Mouse (Mus musculus): ENCODE measurements around the gene Cdc37l1. TPM values are rescaled to one million over a fixed set of nuclear protein-coding genes. Genes with fewer than 3 reads are reported as not detected.

Gene Cdc37l1
- polyA plus RNA-seq, 1 experiment from 2014 or later = 18.1 TPM

DNA sequence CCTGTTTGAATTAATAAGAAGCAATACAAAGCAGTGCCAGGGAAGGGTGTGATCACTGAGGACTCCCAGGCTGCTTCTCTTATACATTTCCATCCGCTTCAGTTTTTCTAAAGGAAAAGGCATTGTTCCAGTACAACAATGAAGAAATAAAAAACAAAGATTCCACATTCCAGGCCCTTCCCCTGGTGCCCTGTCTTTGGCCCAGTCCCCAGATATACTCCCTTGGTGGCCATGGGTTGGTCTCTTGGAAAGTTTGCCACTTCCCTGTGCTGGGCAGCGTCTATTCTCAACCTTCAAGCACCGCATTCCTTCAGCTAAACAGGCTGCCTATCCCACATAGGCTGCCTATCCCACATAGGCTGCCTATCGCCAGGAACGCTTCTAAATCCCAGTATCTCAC is 46.9 kb downstream of the Cdc37l1 start:
- H3K4me3 ChIP-seq = no peak overlapping the region
- H3K9ac ChIP-seq = no peak overlapping the region
- H3K27ac ChIP-seq = no peak overlapping the region
- H3K9me3 ChIP-seq (replicated peaks) = no peaks in the 10 kb centered on the region
- peaks cover 69% of the 10 kb centered on the region for H3K36me3 ChIP-seq
- ATAC-seq = no peak
- no peaks in the 10 kb centered on the region for H3K4me1 ChIP-seq
- 93% methylated on average over 5 of the region's 5 CpGs for WGBS (ENCODE audit: insufficient replicate concordance)
- H3K27me3 ChIP-seq (replicated peaks) = no peaks in the 10 kb centered on the region
- no peak overlapping the region for H3K4me2 ChIP-seq

DNA sequence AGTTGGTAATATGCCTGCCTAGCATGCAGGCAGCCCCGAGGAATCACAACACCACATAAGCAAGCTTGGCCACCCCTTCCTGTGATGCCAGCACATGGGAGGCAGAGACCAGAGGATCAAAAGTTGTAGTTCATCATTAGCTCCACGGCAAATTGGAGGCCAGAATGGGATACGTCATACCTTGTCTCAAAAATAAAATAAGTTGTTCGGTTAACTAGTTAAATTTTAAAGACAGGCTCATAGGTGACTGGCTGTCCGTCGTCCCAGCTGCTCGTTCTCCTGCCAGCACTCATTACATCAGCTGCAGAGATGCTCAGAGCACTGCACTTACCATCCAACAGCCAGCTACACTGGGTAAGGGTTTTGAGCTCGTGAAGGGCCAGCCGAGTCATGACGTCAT is 47.4 kb downstream of the Cdc37l1 start:
- Histone ChIP-seq H3K27ac (no peak overlapping the region), H3K4me1 (no peaks in the 10 kb centered on the region), H3K27me3 (replicated peaks) (no peaks in the 10 kb centered on the region), H3K4me2 (no peak overlapping the region), H3K9me3 (replicated peaks) (no peaks in the 10 kb centered on the region), H3K9ac (no peak overlapping the region), H3K4me3 (no peak overlapping the region), H3K36me3 (peaks cover 64% of the 10 kb centered on the region)
- 86% methylated on average over 10 of the region's 10 CpGs for WGBS (ENCODE audit: insufficient replicate concordance)
- no peak for ATAC-seq

DNA sequence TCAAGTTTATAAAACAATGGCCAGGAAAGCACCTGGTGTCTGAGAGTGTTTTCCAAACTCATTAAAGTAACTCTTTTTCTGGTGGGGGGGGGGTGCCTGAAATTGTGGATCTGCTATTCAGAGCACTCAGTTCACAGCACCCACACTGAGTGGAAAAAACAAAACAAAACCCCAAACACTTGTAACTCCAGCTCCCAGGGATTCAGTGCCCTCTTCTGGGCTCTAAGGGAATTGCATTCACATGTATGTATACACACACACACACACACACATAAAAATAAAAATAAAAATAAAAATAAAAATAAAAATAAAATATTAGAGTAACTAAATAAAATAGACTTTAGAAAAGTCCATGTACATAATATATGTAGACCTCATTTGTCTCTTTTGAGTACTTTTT is 49.2 kb downstream of the Cdc37l1 start:
- Histone ChIP-seq H3K4me2 (no peak overlapping the region), H3K4me3 (no peak overlapping the region), H3K9ac (no peak overlapping the region), H3K27me3 (replicated peaks) (no peaks in the 10 kb centered on the region), H3K36me3 (peaks cover 50% of the 10 kb centered on the region), H3K27ac (no peak overlapping the region), H3K4me1 (no peaks in the 10 kb centered on the region), H3K9me3 (replicated peaks) (no peaks in the 10 kb centered on the region)
- ATAC-seq = no peak

DNA sequence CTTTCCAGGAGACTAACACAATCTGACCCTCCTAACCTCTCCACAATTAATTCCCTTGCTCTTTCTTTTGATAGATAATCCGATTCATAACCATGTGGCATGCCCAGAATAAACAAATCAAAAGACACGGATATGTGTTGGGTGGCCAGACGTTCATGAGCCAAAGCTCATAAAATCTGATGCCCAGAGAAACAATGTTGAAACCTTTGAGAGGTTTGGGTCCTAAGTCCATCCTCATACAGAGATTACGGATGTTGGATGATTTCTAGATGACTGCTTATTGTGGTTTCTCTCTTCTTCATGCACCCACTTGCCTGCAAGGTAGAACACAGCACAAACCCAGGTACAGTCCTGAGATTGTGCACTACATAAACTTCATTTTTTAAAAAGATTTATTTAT is 50.1 kb downstream of the Cdc37l1 start:
- H3K4me2 ChIP-seq = no peak overlapping the region
- 0 out of 2 replicates have a peak, but pooled peaks cover under 1% of the 10 kb centered on the region for H3K4me1 ChIP-seq
- no peaks in the 10 kb centered on the region for H3K9me3 ChIP-seq (replicated peaks)
- H3K27ac ChIP-seq = no peak overlapping the region
- no peak overlapping the region for H3K9ac ChIP-seq
- no peak overlapping the region for H3K4me3 ChIP-seq
- no peak for ATAC-seq
- H3K27me3 ChIP-seq (replicated peaks) = no peaks in the 10 kb centered on the region
- WGBS (ENCODE audit: insufficient replicate concordance) = 83% methylated on average over 4 of the region's 4 CpGs
- H3K36me3 ChIP-seq = peaks cover 42% of the 10 kb centered on the region

DNA sequence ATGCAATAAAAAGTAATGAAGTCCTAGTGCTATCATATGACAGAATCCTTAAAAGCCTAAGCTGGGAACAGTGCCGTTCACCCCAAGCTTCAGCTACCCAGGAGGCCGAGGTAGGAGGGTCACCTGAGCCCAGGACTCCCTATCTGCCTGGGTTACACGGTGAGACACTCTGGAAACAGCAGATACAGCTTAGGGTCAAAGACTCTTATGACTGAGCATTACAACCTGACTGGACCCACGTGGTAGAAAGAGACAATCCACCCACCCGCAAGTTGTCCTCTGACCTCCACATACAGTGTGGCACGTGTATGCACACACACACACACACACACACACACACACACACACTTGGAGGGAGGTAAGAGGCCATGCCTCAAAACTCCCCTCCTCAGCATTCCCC is 52.0 kb downstream of the Cdc37l1 start:
- ATAC-seq = no peak
- H3K4me1 ChIP-seq = peaks cover 20% of the 10 kb centered on the region
- H3K27me3 ChIP-seq (replicated peaks) = no peaks in the 10 kb centered on the region
- H3K4me2 ChIP-seq = no peak overlapping the region
- no peak overlapping the region for H3K4me3 ChIP-seq
- H3K27ac ChIP-seq = no peak overlapping the region
- H3K9me3 ChIP-seq (replicated peaks) = no peaks in the 10 kb centered on the region
- H3K36me3 ChIP-seq = peaks cover 25% of the 10 kb centered on the region
- 72% methylated on average over 6 of the region's 6 CpGs for WGBS (ENCODE audit: insufficient replicate concordance)
- no peak overlapping the region for H3K9ac ChIP-seq

DNA sequence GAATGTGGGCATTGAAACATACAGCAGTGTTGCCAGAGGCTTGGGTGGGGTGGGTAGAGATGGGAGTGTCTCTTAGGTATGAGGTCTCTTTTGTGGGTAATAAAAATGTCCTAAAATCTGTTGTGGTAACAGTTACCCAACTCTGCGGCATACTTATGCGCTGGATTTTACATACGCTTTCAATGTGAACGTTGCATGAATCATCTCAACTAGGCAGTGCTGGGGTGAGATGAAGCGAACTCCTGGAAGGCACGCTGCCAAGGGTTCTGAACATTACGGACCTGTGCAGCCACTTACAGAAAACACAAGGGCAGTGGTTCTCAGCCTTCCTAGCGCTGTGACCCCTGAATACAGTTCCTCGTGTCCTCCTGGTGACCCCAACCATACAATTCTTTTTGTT is 52.5 kb downstream of the Cdc37l1 start:
- Histone ChIP-seq H3K9me3 (replicated peaks) (no peaks in the 10 kb centered on the region), H3K27ac (no peak overlapping the region), H3K9ac (no peak overlapping the region), H3K27me3 (replicated peaks) (no peaks in the 10 kb centered on the region), H3K4me2 (no peak overlapping the region), H3K4me3 (no peak overlapping the region), H3K4me1 (peaks cover 21% of the 10 kb centered on the region), H3K36me3 (peaks cover 20% of the 10 kb centered on the region)
- 92% methylated on average over 9 of the region's 9 CpGs for WGBS (ENCODE audit: insufficient replicate concordance)
- ATAC-seq = no peak

DNA sequence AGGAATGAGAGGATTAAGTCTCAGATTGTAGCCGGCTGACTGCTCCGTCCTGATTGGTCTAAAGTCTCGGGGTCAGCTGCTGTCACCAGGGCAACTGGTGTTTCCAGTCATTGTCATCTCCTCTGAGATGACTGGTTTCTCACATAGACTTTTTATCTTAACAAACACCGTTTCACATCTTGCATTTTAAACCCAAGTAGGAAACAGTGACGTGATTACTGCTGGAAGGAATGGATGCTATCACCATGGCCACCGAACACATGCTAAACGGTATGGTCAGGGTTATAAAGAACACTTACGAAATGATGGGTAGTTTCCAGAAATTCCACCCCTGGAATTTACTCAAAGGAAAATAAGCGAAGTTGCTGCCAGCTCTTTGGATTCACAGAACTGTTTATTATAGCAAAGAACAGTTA is 54.2 kb downstream of the Cdc37l1 start:
- peaks cover 10% of the 10 kb centered on the region for H3K36me3 ChIP-seq
- no peak overlapping the region for H3K9ac ChIP-seq
- ATAC-seq = no peak
- peaks cover 35% of the 10 kb centered on the region for H3K4me1 ChIP-seq
- no peak overlapping the region for H3K4me3 ChIP-seq
- WGBS (ENCODE audit: insufficient replicate concordance) = 63% methylated on average over 9 of the region's 9 CpGs
- H3K4me2 ChIP-seq = no peak overlapping the region
- no peaks in the 10 kb centered on the region for H3K9me3 ChIP-seq (replicated peaks)
- H3K27ac ChIP-seq = no peak overlapping the region
- H3K27me3 ChIP-seq (replicated peaks) = no peaks in the 10 kb centered on the region

DNA sequence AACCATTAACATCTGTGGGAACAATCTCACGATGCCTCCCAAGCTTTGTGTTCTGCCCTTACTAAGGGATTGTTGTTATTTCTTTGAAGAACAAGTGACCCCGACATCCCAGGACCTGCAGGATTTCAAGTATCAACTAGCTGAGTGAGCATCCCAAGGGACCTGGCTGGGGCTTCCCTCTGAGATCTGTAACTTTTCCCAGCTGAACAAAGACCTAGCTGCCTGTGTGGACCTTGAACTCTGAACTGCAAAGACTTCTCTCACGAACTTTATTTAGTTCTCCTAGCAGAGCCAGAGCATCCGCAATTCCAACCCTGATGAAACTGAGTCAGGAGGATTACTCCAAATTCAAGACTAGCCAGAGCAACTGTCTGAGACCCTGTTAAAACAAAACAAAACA is 55.2 kb downstream of the Cdc37l1 start:
- Histone ChIP-seq H3K36me3 (peaks cover under 1% of the 10 kb centered on the region), H3K27me3 (replicated peaks) (no peaks in the 10 kb centered on the region), H3K4me1 (peaks cover 35% of the 10 kb centered on the region), H3K27ac (no peak overlapping the region; the same call in 1 of the 2 replicates), H3K4me3 (no peak overlapping the region), H3K9ac (no peak overlapping the region), H3K4me2 (peak overlapping the region; percentile 91; the same call in 1 of the 2 replicates), H3K9me3 (replicated peaks) (no peaks in the 10 kb centered on the region)
- WGBS (ENCODE audit: insufficient replicate concordance) = 74% methylated on average over 4 of the region's 4 CpGs
- ATAC-seq = no peak

DNA sequence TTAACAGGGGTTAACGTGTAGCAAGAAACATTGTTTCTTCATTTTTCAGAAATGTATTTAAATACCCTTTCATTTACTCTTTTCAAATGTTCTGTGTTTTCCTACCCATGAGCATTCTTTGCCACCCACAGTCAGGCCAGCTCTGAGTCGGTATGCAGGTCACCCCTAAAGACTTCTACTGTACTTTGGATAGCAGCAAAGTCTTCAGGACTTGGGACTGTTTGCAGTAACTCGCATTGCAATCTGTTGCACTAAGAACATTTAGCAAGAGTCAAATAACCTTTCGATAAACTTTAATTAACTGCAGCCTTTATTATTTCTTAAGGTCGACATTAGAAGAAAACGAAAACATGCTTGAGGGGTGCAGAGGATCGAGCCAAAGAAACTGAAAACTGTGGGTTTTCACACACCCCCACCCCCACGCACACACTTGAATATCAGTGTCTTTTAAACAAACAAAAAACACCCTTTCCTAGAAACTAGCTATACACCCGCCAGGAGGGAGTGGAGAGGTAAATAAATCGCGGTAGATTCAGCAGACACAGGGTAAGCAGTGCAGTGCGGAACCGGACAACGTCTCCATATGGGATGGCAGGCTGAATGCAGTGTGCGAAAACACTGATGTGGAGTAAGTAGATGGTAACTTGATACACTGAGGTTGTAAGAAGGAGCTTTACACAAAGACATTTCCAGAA is 56.0 kb downstream of the Cdc37l1 start:
- Histone ChIP-seq H3K9ac (peak overlapping the region; percentile 95), H3K4me3 (peak overlapping the region; percentile 87), H3K36me3 (no peaks in the 10 kb centered on the region), H3K4me2 (peak overlapping the region; percentile 91), H3K9me3 (replicated peaks) (no peaks in the 10 kb centered on the region), H3K27me3 (replicated peaks) (no peaks in the 10 kb centered on the region), H3K27ac (no peak overlapping the region; the same call in 1 of the 2 replicates), H3K4me1 (peaks cover 39% of the 10 kb centered on the region)
- no peak for ATAC-seq
- 51% methylated on average over 15 of the region's 15 CpGs for WGBS (ENCODE audit: insufficient replicate concordance)

DNA sequence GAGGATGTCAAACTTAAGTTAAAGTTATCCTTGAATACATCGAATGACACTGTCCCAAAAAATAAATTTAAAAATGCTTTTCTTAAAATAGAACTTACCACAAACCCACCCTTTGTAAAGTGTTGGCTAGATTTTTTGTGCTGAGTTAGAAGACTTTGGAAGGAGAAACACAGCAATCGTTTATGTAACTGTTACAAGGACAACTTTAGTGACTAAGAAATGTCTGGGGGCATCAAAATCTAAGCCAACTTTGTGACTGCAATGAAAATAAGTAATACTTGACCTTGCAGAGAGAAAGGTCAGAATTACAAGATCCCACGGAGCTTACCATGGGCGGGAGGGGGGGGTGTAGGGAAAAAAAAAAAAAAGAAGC is 56.8 kb downstream of the Cdc37l1 start:
- Histone ChIP-seq H3K27me3 (replicated peaks) (no peaks in the 10 kb centered on the region), H3K4me2 (peak overlapping the region; percentile 91), H3K9ac (peak overlapping the region; percentile 95), H3K36me3 (no peaks in the 10 kb centered on the region), H3K4me3 (peak overlapping the region; percentile 87), H3K27ac (peak overlapping the region; percentile 82), H3K4me1 (peaks cover 48% of the 10 kb centered on the region), H3K9me3 (replicated peaks) (no peaks in the 10 kb centered on the region)
- WGBS (ENCODE audit: insufficient replicate concordance) = 19% methylated on average over 4 of the region's 4 CpGs
- ATAC-seq = no peak

DNA sequence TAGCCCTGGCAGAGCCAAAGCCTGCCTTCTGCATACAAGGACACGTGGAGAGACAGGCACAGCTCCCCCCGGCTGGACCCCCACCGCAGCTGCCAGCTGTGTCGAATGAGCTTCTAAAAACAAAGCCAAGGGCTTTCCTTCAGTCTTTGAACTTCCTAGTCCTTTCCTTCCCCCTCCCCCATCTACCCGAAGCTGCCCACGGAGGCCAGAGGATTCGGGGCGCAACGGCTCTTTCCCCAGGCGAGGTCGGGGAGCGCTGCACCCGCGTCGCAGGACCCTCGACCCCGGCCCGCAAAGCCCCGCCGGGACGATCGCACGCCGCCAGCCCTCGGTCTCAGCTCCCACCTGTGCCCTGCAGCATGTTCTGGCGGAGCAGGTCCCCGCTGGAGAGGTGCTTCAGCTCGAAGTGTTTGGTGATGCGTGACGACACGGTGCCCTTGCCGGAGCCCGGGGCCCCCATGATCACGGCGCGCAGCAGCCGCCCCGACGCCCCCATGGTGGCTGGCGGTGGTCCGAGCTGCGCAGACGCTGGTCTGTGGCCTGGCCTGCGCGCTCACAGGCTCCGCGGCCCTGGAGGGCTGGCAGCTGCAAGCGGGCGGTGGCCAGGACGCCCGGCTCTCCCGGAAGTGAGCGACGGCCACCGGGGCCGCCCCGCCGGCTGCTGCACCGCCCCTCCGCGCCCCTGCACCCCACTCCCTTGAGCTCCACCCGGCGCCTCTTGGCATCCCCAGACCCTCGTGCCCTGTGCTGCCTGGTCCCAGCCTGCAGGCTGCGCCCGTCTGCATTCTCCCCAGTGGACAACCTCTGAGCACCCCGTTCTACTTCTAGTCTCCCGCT is 57.4 kb downstream of the Cdc37l1 start, which contains the start of gene Ak3:
Gene Ak3 (minus strand): TSS at position 628 of the 837 bp plus-strand sequence.
- H3K36me3 ChIP-seq = no peaks in the 10 kb centered on the region
- peak within 1 kb of the TSS; percentile 82 for H3K27ac ChIP-seq
- peak within 1 kb of the TSS; percentile 91 for H3K4me2 ChIP-seq
- no peaks in the 10 kb centered on the region for H3K9me3 ChIP-seq (replicated peaks)
- under 1% methylated on average over 67 of the region's 68 CpGs for WGBS (ENCODE audit: insufficient replicate concordance)
- no peaks in the 10 kb centered on the region for H3K27me3 ChIP-seq (replicated peaks)
- H3K4me3 ChIP-seq = peak within 1 kb of the TSS; percentile 87
- H3K4me1 ChIP-seq = peaks cover 54% of the 10 kb centered on the region
- H3K9ac ChIP-seq = peak within 1 kb of the TSS; percentile 95
- ATAC-seq = peak; percentile 91

DNA sequence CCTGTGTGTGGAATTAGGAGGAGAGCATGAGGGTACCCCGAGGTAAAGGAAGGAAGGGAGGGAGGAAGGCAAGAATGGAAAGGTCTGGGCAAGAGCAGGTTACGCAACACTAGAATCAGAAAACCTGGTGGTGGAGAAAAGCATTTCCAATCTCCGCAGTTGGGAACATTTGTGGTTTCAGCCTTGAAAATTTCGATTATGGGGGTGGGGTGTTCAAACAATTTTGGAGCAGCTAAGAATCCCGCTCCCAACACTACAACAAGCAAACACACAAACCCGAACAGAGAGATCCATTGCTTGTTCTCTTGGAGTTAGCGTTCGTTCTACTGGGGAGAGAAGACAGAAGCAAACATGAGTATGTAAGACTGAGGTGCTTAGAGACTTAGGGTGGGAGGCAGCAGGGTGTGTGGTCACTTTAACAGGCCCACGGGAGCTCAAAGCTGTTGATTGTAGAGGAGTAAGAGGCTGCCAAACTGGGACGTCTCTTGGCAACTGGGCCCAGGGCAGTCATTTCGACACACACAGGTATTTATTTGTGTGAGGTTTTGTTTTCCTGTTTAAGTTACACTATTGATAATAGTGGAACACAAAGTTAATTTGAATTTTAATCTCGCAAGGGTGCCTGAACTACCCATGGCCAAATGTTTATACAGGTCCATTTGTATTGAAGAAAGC is 59.4 kb downstream of the Cdc37l1 start:
- H3K27me3 ChIP-seq (replicated peaks) = no peaks in the 10 kb centered on the region
- no peak overlapping the region for H3K4me2 ChIP-seq
- H3K9me3 ChIP-seq (replicated peaks) = no peaks in the 10 kb centered on the region
- WGBS (ENCODE audit: insufficient replicate concordance) = 67% methylated on average over 12 of the region's 12 CpGs
- no peak overlapping the region for H3K27ac ChIP-seq
- no peak overlapping the region for H3K4me3 ChIP-seq
- no peak overlapping the region for H3K9ac ChIP-seq
- H3K36me3 ChIP-seq = no peaks in the 10 kb centered on the region
- no peak for ATAC-seq
- peaks cover 63% of the 10 kb centered on the region for H3K4me1 ChIP-seq

Data from liver, embryonic 12.5 days (tissue).